Mouse (Mus musculus) midbrain, embryonic 11.5 days (tissue): Measurements from ENCODE around the gene Zfp346. TPM values are rescaled to one million over a fixed set of nuclear protein-coding genes. Genes with fewer than 3 reads are reported as not detected.

ENCODE experiments used
- ATAC-seq: fragments of 200-750 bp; cut with Nextera tagmentation; 2 replicates; pipeline ENCODE4 v1.8.0; 2017; ENCODE audit warnings: moderate TSS enrichment, moderate library complexity; ENCODE audit not compliant: low FRiP score
- DNase-seq: peaks from one replicate; pipeline ENCODE4 v3.0.0; 2015; ENCODE audit warnings: low spot score; ENCODE audit errors: missing footprints
- H3K27ac ChIP-seq: fragments of 300-500 bp; sonication (generic); 2 replicates; pipeline ENCODE4 v1.5.1; 2014; ENCODE audit warnings: low read depth, low read length
- H3K27me3 ChIP-seq: fragments of 300-500 bp; sonication (generic); 2 replicates; pipeline ENCODE4 v1.6.1; 2014; ENCODE audit warnings: mild to moderate bottlenecking, low read length, moderate library complexity, mixed read lengths; ENCODE audit not compliant: control insufficient read depth, insufficient read depth
- H3K36me3 ChIP-seq: fragments of 300-500 bp; sonication (generic); 2 replicates; pipeline ENCODE4 v1.6.1; 2014; ENCODE audit warnings: mild to moderate bottlenecking, low read length, moderate library complexity, mixed read lengths; ENCODE audit not compliant: control insufficient read depth, insufficient read depth
- H3K4me1 ChIP-seq: fragments of 300-500 bp; sonication (generic); 2 replicates; pipeline ENCODE4 v1.6.1; 2014; ENCODE audit warnings: low read length; ENCODE audit not compliant: control insufficient read depth, insufficient read depth
- H3K4me2 ChIP-seq: fragments of 300-500 bp; sonication (generic); 2 replicates; pipeline ENCODE4 v1.6.1; 2014; ENCODE audit warnings: mild to moderate bottlenecking, moderate library complexity
- H3K4me3 ChIP-seq: fragments of 300-500 bp; sonication (generic); 2 replicates; pipeline ENCODE4 v1.5.1; 2014; ENCODE audit warnings: low read depth, low read length
- H3K9ac ChIP-seq: fragments of 300-500 bp; sonication (generic); 2 replicates; pipeline ENCODE4 v1.6.1; 2014; ENCODE audit warnings: low read length
- H3K9me3 ChIP-seq: fragments of 300-500 bp; sonication (generic); 2 replicates; pipeline ENCODE4 v1.6.1; 2016; ENCODE audit warnings: low read length; ENCODE audit not compliant: control insufficient read depth
- WGBS: fragments of 180-500 bp; shearing (Covaris S2); extraction: QIAGEN DNeasy Blood & Tissue Kit; methylation state at CpG from one replicate; pipeline ENCODE4 v1.1.7; 2014; 5-methylcytosine and 5-hydroxymethylcytosine counted together
- polyA plus RNA-seq: library from polyadenylated mRNA; unstranded; fragments of >200 nt; fragmentation: Nextera tagmentation; extraction: Ambion mirVana; gene quantifications from 2 replicates; pipeline ENCODE4 v1.2.1, GENCODE M21; 2014

The Zfp346 gene
- polyA plus RNA-seq, 1 experiment from 2014 or later = 19.7 TPM

DNA sequence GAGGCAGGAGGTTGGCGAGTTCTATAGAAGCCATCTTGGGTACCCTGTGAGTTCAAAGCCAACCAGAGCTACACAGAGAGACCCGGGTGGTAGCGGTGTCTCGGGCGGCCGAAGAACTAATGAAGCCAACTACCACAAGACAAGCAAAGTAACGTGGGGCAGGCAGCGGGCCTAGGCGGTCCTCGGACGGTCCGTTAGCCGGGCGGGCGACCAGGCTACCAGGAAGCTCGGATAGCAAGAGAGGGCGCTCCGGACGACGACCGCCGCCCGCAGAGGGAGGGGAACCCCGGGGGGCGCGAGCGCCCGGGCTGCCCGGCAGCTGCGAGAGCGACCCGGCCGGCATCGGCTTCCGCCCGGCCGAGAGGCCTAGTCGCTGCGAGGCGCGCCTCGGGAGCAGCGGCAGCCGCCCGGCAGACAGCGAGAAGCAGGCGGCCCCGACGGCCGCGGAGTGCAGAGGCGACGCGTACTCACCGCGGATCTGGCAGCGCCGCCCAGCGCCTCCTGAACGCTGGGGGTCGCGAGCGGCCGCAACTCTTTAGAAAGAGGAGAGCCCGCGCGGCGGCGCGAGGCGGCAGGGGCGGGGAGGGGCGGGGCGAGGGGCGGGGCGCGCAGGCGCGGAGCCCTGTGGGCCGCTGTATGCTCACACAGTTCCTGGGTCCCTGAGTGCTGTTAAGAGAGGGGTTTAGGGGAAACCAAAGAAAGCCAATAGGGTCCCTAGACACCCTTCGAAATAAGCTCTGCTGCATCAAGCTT is 5.2 kb upstream of the Zfp346 start, which contains the start of gene Uimc1:
Uimc1 (minus strand) TSS at position 575 of the 753 bp plus-strand sequence.
- Histone ChIP-seq H3K27me3 (no peaks in the 10 kb centered on the region), H3K9ac (peak within 1 kb of the TSS; percentile 95), H3K27ac (peak within 1 kb of the TSS; percentile 78), H3K4me3 (peak within 1 kb of the TSS; percentile 83), H3K36me3 (no peaks in the 10 kb centered on the region), H3K4me2 (peak within 1 kb of the TSS; percentile 47), H3K4me1 (peaks cover 7% of the 10 kb centered on the region), H3K9me3 (no peaks in the 10 kb centered on the region)
- peak; percentile 98 for DNase-seq
- under 1% methylated on average over 66 of the region's 81 CpGs for WGBS
- peak; percentile 92 for ATAC-seq

- H3K27ac ChIP-seq = no peak overlapping the region
- H3K4me2 ChIP-seq = no peak overlapping the region
- H3K36me3 ChIP-seq = no peaks in the 10 kb centered on the region
- WGBS = 94% methylated on average over 11 of the region's 11 CpGs
- peaks cover 13% of the 10 kb centered on the region for H3K4me1 ChIP-seq
- no peaks in the 10 kb centered on the region for H3K9me3 ChIP-seq
- H3K27me3 ChIP-seq = no peaks in the 10 kb centered on the region
- H3K4me3 ChIP-seq = no peak overlapping the region
- no peak for ATAC-seq
- no peak overlapping the region for H3K9ac ChIP-seq
- DNase-seq = no peak
These were observed 3.5 kb upstream of the Zfp346 start for GRCm38 (mm10) chr13:55101627-55102026.

DNA sequence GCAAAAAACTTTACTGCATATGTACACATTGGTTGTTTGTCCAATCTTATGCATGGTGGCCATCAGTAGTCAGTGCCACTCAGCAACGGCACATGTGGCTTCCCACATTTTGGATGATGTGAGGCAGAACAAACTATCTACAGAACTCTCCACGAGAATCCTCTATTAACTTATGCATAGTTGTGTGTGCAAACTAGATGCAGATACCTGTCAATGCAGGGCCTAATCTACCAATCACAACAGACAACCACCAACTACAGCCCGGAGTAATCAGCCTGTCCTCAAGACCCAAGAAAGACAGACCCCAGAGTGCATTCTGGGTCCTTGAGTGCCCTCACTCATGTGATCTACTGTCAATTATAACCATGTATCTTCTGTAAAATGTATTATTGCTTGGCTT is 2.7 kb upstream of the Zfp346 start:
- ATAC-seq = no peak
- peaks cover 13% of the 10 kb centered on the region for H3K4me1 ChIP-seq
- no peaks in the 10 kb centered on the region for H3K9me3 ChIP-seq
- no peak overlapping the region for H3K4me3 ChIP-seq
- DNase-seq = no peak
- no peak overlapping the region for H3K4me2 ChIP-seq
- H3K9ac ChIP-seq = no peak overlapping the region
- WGBS = 92% methylated on average over 3 of the region's 3 CpGs
- H3K36me3 ChIP-seq = no peaks in the 10 kb centered on the region
- no peak overlapping the region for H3K27ac ChIP-seq
- H3K27me3 ChIP-seq = no peaks in the 10 kb centered on the region

- no peaks in the 10 kb centered on the region for H3K9me3 ChIP-seq
- H3K27ac ChIP-seq = no peak overlapping the region
- no peaks in the 10 kb centered on the region for H3K27me3 ChIP-seq
- no peak overlapping the region for H3K9ac ChIP-seq
- H3K4me2 ChIP-seq = no peak overlapping the region
- H3K36me3 ChIP-seq = no peaks in the 10 kb centered on the region; the same call in 1 of the 2 replicates
- H3K4me3 ChIP-seq = no peak overlapping the region
- H3K4me1 ChIP-seq = peaks cover 13% of the 10 kb centered on the region
- WGBS = 72% methylated on average over 2 of the region's 2 CpGs
- no peak for ATAC-seq
- DNase-seq = no peak
These were observed 1.8 kb upstream of the Zfp346 start for GRCm38 (mm10) chr13:55103351-55103750.

GRCm38 (mm10) chr13:55105953-55106691 is 1.0 kb downstream of the Zfp346 start:
- H3K27ac ChIP-seq = no peak overlapping the region
- H3K4me1 ChIP-seq = peaks cover 7% of the 10 kb centered on the region
- peak overlapping the region; percentile 67 for H3K4me2 ChIP-seq
- H3K36me3 ChIP-seq = no peaks in the 10 kb centered on the region; the same call in 1 of the 2 replicates
- peak overlapping the region; percentile 76 for H3K4me3 ChIP-seq
- ATAC-seq (0 out of 2 replicates have a peak, but pooled peaks have one; percentile 17), DNase-seq (no peak)
- 26% methylated on average over 8 of the region's 8 CpGs for WGBS
- H3K9ac ChIP-seq = peak overlapping the region; percentile 93
- H3K27me3 ChIP-seq = no peaks in the 10 kb centered on the region
- no peaks in the 10 kb centered on the region for H3K9me3 ChIP-seq

- H3K4me3 ChIP-seq = no peak overlapping the region
- no peaks in the 10 kb centered on the region for H3K27me3 ChIP-seq
- ATAC-seq (no peak), DNase-seq (no peak)
- peaks cover 7% of the 10 kb centered on the region for H3K4me1 ChIP-seq
- H3K9me3 ChIP-seq = no peaks in the 10 kb centered on the region
- 89% methylated on average over 4 of the region's 4 CpGs for WGBS
- H3K4me2 ChIP-seq = no peak overlapping the region
- H3K27ac ChIP-seq = no peak overlapping the region
- no peaks in the 10 kb centered on the region; the same call in 1 of the 2 replicates for H3K36me3 ChIP-seq
- H3K9ac ChIP-seq = no peak overlapping the region
These were observed 2.0 kb downstream of the Zfp346 start for GRCm38 (mm10) chr13:55107116-55107515.

DNA sequence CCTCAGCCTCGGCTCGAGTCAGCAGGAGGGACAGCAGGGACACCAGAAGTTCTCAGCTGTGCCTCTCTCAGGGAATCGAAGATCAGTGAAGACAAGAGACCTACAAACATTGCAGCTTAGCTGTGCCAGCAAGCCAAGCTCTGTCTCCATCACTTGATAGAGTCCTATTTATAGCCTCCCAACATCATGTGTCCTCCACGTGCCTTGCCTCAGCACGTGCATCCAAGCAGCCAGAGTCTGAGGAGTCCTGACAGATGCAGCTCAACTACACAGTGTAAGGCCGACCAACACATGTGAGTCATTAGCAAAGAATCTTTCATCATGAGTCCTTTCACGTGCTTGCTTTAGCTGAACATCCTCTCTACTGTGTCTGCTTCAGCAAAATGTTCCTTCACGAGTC is 2.6 kb downstream of the Zfp346 start:
- H3K27ac ChIP-seq = no peak overlapping the region
- H3K9ac ChIP-seq = no peak overlapping the region
- ATAC-seq (no peak), DNase-seq (no peak)
- no peaks in the 10 kb centered on the region for H3K9me3 ChIP-seq
- H3K4me2 ChIP-seq = no peak overlapping the region
- no peaks in the 10 kb centered on the region for H3K27me3 ChIP-seq
- WGBS = 92% methylated on average over 8 of the region's 8 CpGs
- H3K4me3 ChIP-seq = no peak overlapping the region
- H3K4me1 ChIP-seq = peaks cover 7% of the 10 kb centered on the region
- no peaks in the 10 kb centered on the region; the same call in 1 of the 2 replicates for H3K36me3 ChIP-seq

DNA sequence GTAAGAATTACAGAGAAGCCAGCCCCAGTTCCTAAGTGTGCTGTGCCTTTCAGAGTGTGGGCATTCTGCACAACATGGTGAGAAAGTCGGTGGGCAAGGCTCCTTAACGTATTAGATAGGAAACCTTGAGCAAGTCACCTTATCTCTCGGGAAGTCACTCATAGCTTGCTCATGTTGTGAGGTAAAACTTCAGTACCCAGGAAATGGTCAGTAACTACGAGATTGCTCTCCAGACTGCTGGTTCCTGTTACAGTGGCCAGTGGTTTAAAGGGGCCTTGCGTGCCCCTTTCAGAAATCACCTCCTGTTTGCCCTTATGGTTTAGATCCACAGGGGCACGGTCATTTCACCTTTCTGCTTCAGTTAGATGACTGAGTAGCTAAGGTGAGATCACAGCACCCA is 9.3 kb downstream of the Zfp346 start:
- H3K36me3 ChIP-seq = peaks cover 10% of the 10 kb centered on the region; the same call in 1 of the 2 replicates
- H3K27ac ChIP-seq = no peak overlapping the region

DNA sequence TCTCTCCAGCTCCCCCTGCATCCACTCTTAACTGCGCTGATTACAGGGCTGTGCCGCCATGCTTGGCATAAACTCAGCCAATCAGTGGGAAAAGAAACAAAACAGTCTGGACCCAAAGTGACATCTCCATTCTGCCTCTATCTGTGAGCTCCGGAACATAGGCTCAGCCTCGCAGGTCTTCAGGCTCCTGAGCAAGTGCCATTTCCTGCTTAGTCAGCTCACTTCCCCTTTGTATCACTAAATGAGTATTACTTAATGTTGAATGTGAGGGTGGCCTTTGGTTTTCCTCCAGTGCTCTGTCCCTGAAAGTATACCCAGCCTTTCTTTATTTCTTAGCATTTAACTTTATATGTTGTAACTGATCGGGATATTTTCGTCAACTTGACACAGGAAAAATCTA is 19.8 kb downstream of the Zfp346 start:
- DNase-seq (no peak), ATAC-seq (no peak)
- no peak overlapping the region for H3K4me2 ChIP-seq
- 95% methylated on average over 6 of the region's 6 CpGs for WGBS
- no peaks in the 10 kb centered on the region for H3K9me3 ChIP-seq
- H3K9ac ChIP-seq = no peak overlapping the region
- H3K36me3 ChIP-seq = peaks cover 4% of the 10 kb centered on the region; the same call in 1 of the 2 replicates
- no peak overlapping the region for H3K27ac ChIP-seq
- no peaks in the 10 kb centered on the region for H3K27me3 ChIP-seq
- no peak overlapping the region for H3K4me3 ChIP-seq
- no peaks in the 10 kb centered on the region for H3K4me1 ChIP-seq

More for the DNA sequence above, 9.3 kb downstream of the Zfp346 start:
- Histone ChIP-seq H3K4me2 (no peak overlapping the region), H3K27me3 (no peaks in the 10 kb centered on the region), H3K9ac (no peak overlapping the region), H3K9me3 (no peaks in the 10 kb centered on the region), H3K4me3 (no peak overlapping the region), H3K4me1 (no peaks in the 10 kb centered on the region)
- DNase-seq (no peak), ATAC-seq (no peak)
- WGBS = 92% methylated on average over 6 of the region's 6 CpGs
